Mouse (Mus musculus) embryonic fibroblast, embryonic 13.5 days (primary cell): ENCODE results near the gene Lingo2. TPM values are rescaled to one million over a fixed set of nuclear protein-coding genes. Genes with fewer than 3 reads are reported as not detected.

ENCODE experiments used
- H3K27ac ChIP-seq: 2 replicates; pipeline ENCODE4 v1.5.1; 2012; ENCODE audit warnings: low read length, control low read depth, inconsistent platforms; ENCODE audit not compliant: insufficient read depth
- H3K4me1 ChIP-seq: 2 replicates; pipeline ENCODE4 v1.6.1; 2011; ENCODE audit warnings: low read length; ENCODE audit not compliant: control insufficient read depth, insufficient read depth
- H3K4me3 ChIP-seq: 2 replicates; pipeline ENCODE4 v1.5.1; 2011; ENCODE audit warnings: mild to moderate bottlenecking, control low read depth, low read length; ENCODE audit not compliant: insufficient read depth
- CTCF ChIP-seq: IDR thresholded peaks from 2 replicates; pipeline ENCODE4 v1.5.1; 2011; ENCODE audit warnings: mild to moderate bottlenecking, control low read depth, low read length, moderate library complexity, borderline replicate concordance; ENCODE audit not compliant: insufficient read depth
- POLR2A ChIP-seq: IDR thresholded peaks from 2 replicates; pipeline ENCODE4 v1.6.1; 2011; ENCODE audit warnings: low read depth, mild to moderate bottlenecking, control low read depth, low read length, moderate library complexity
- polyA plus RNA-seq: library from polyadenylated mRNA; stranded (reverse); fragments of >200 nt; gene quantifications from 2 replicates; pipeline ENCODE4 v1.2.4, GENCODE M21; 2011; ENCODE audit warnings: low read depth; ENCODE audit not compliant: missing spikeins, insufficient read length

Lingo2 gene
- 3.9 and 8.2 TPM in 2 replicates for polyA plus RNA-seq

GRCm38 (mm10) chr4:36951150-36951954 is at the start of gene Lingo2:
Gene Lingo2, minus strand, starts transcription at chr4:36951747.
- Histone ChIP-seq H3K4me1 (peaks cover 7% of the 10 kb centered on the region; the same call in 1 of the 2 replicates), H3K27ac (peak within 1 kb of the TSS; percentile 37; the same call in 1 of the 2 replicates), H3K4me3 (peak within 1 kb of the TSS; percentile 59)
- TF ChIP-seq CTCF (no peak), POLR2A (no peak)

- TF ChIP-seq POLR2A, result no peak
- TF ChIP-seq CTCF, result no peak
- no peaks in the 10 kb centered on the region for H3K4me1 ChIP-seq
- no peak overlapping the region for H3K27ac ChIP-seq
- no peak overlapping the region for H3K4me3 ChIP-seq
Measured at GRCm38 (mm10) chr4:36973358-36973757, 21.8 kb upstream of the Lingo2 start.

GRCm38 (mm10) chr4:36952431-36953429 is 1.2 kb upstream of the Lingo2 start:
- peak overlapping the region; percentile 37; the same call in 1 of the 2 replicates for H3K27ac ChIP-seq
- peak overlapping the region; percentile 59 for H3K4me3 ChIP-seq
- H3K4me1 ChIP-seq, result peaks cover 7% of the 10 kb centered on the region; the same call in 1 of the 2 replicates
- TF ChIP-seq CTCF (no peak), POLR2A (no peak)

GRCm38 (mm10) chr4:36951955-36952215 is 338 bp upstream of the Lingo2 start:
- Histone ChIP-seq H3K27ac (0 out of 2 replicates have a peak overlapping the region, but pooled peaks have one; percentile 37), H3K4me1 (peaks cover 7% of the 10 kb centered on the region; the same call in 1 of the 2 replicates)
- TF ChIP-seq CTCF (no peak), POLR2A (no peak)

GRCm38 (mm10) chr4:36950790-36951149 is 777 bp downstream of the Lingo2 start:
- H3K4me3 ChIP-seq, result peak overlapping the region; percentile 59
- TF ChIP-seq CTCF (no peak), POLR2A (no peak)
- H3K27ac ChIP-seq, result no peak overlapping the region
- H3K4me1 ChIP-seq, result peaks cover 7% of the 10 kb centered on the region; the same call in 1 of the 2 replicates

More at GRCm38 (mm10) chr4:36951955-36952215, 338 bp upstream of the Lingo2 start:
- peak overlapping the region; percentile 59 for H3K4me3 ChIP-seq

- peak overlapping the region; percentile 59 for H3K4me3 ChIP-seq
- H3K4me1 ChIP-seq, result peaks cover 7% of the 10 kb centered on the region; the same call in 1 of the 2 replicates
- 0 out of 2 replicates have a peak, but pooled peaks have one; percentile 17 for TF ChIP-seq CTCF
- no peak; the same call in 1 of the 2 replicates for TF ChIP-seq POLR2A
- H3K27ac ChIP-seq, result no peak overlapping the region
Measured at GRCm38 (mm10) chr4:36950021-36950751, 1.4 kb downstream of the Lingo2 start.

GRCm38 (mm10) chr4:36890810-36891209 is 60.7 kb downstream of the Lingo2 start:
- no peak for TF ChIP-seq CTCF
- no peak for TF ChIP-seq POLR2A
- Histone ChIP-seq H3K27ac (no peak overlapping the region), H3K4me1 (no peaks in the 10 kb centered on the region), H3K4me3 (no peak overlapping the region)

GRCm38 (mm10) chr4:36890365-36890764 is 61.2 kb downstream of the Lingo2 start:
- no peak overlapping the region for H3K27ac ChIP-seq
- H3K4me3 ChIP-seq, result no peak overlapping the region
- TF ChIP-seq CTCF (no peak), POLR2A (no peak)
- no peaks in the 10 kb centered on the region for H3K4me1 ChIP-seq

GRCm38 (mm10) chr4:36874781-36875180 is 76.8 kb downstream of the Lingo2 start:
- no peak for TF ChIP-seq CTCF
- no peak for TF ChIP-seq POLR2A
- Histone ChIP-seq H3K4me1 (no peaks in the 10 kb centered on the region), H3K4me3 (no peak overlapping the region), H3K27ac (no peak overlapping the region; the same call in 1 of the 2 replicates)
